Mouse (Mus musculus) forebrain, postnatal 0 days (tissue): Measurements from ENCODE around the gene Snrpc. TPM values are rescaled to one million over a fixed set of nuclear protein-coding genes. Genes with fewer than 3 reads are reported as not detected.

Experiments used
- ATAC-seq: fragments of 200-750 bp; cut with Nextera tagmentation; 2 replicates; pipeline ENCODE4 v1.8.0; 2017; ENCODE audit warnings: mild to moderate bottlenecking, moderate library complexity
- DNase-seq: peaks from one replicate; pipeline ENCODE4 v3.0.0-alpha.2; 2015
- H3K27ac ChIP-seq: fragments of 300-500 bp; sonication (generic); 2 replicates; pipeline ENCODE4 v1.5.1; 2014; ENCODE audit warnings: low read depth, mild to moderate bottlenecking, antibody characterized with exemption, low read length, moderate library complexity, mixed read lengths
- H3K27me3 ChIP-seq: fragments of 300-500 bp; sonication (generic); 2 replicates; pipeline ENCODE4 v1.6.1; 2014; ENCODE audit warnings: mild to moderate bottlenecking, low read length, mixed read lengths; ENCODE audit not compliant: insufficient read depth
- H3K36me3 ChIP-seq: fragments of 300-500 bp; sonication (generic); 2 replicates; pipeline ENCODE4 v1.6.1; 2014; ENCODE audit warnings: mild to moderate bottlenecking, moderate library complexity; ENCODE audit not compliant: insufficient read depth
- H3K4me1 ChIP-seq: fragments of 300-500 bp; sonication (generic); 2 replicates; pipeline ENCODE4 v1.6.1; 2014; ENCODE audit warnings: antibody characterized with exemption; ENCODE audit not compliant: insufficient read depth
- H3K4me2 ChIP-seq: fragments of 300-500 bp; sonication (generic); 2 replicates; pipeline ENCODE4 v1.6.1; 2014; ENCODE audit warnings: low read depth, mild to moderate bottlenecking, moderate library complexity
- H3K4me3 ChIP-seq: fragments of 300-500 bp; sonication (generic); 2 replicates; pipeline ENCODE4 v1.5.1; 2014; ENCODE audit warnings: low read depth, low read length, mixed read lengths
- H3K9ac ChIP-seq: fragments of 300-500 bp; sonication (generic); 2 replicates; pipeline ENCODE4 v1.6.1; 2014; ENCODE audit warnings: mild to moderate bottlenecking
- H3K9me3 ChIP-seq: fragments of 300-500 bp; sonication (generic); 2 replicates; pipeline ENCODE4 v1.6.1; 2016; ENCODE audit warnings: low read length
- CTCF ChIP-seq: sonication (generic); IDR thresholded peaks from 2 replicates; pipeline ENCODE4 v1.5.1; 2016; ENCODE audit warnings: antibody characterized with exemption, control low read depth, low read depth
- WGBS: fragments of 180-500 bp; shearing (Covaris S2); extraction: QIAGEN DNeasy Blood & Tissue Kit; methylation state at CpG from one replicate; pipeline ENCODE4 v1.1.7; 2014; 5-methylcytosine and 5-hydroxymethylcytosine counted together
- polyA plus RNA-seq: library from polyadenylated mRNA; unstranded; fragments of >200 nt; fragmentation: Nextera tagmentation; extraction: Ambion mirVana; gene quantifications from 2 replicates; pipeline ENCODE4 v1.2.1, GENCODE M21; 2015
- total RNA-seq: library from RNA; depleted of rRNA; stranded (reverse); fragments of >200 nt; gene quantifications from 2 replicates; pipeline ENCODE4 v1.2.3, GENCODE M21; 2014

Gene Snrpc
- total and polyA plus RNA-seq, 2 experiments from 2014 or later, result 137 to 259 TPM

- Histone ChIP-seq H3K9ac (no peak overlapping the region), H3K27me3 (no peaks in the 10 kb centered on the region; the same call in 1 of the 2 replicates), H3K9me3 (no peaks in the 10 kb centered on the region), H3K4me2 (no peak overlapping the region), H3K4me3 (no peak overlapping the region), H3K36me3 (no peaks in the 10 kb centered on the region), H3K27ac (no peak overlapping the region), H3K4me1 (peaks cover 7% of the 10 kb centered on the region; the same call in 1 of the 2 replicates)
- WGBS, result 48% methylated on average over 3 of the region's 3 CpGs
- no peak for DNase-seq
- ATAC-seq, result no peak
- no peak for TF ChIP-seq CTCF
Observed at GRCm38 (mm10) chr17:27825539-27825938, 12.4 kb upstream of the Snrpc start.

DNA sequence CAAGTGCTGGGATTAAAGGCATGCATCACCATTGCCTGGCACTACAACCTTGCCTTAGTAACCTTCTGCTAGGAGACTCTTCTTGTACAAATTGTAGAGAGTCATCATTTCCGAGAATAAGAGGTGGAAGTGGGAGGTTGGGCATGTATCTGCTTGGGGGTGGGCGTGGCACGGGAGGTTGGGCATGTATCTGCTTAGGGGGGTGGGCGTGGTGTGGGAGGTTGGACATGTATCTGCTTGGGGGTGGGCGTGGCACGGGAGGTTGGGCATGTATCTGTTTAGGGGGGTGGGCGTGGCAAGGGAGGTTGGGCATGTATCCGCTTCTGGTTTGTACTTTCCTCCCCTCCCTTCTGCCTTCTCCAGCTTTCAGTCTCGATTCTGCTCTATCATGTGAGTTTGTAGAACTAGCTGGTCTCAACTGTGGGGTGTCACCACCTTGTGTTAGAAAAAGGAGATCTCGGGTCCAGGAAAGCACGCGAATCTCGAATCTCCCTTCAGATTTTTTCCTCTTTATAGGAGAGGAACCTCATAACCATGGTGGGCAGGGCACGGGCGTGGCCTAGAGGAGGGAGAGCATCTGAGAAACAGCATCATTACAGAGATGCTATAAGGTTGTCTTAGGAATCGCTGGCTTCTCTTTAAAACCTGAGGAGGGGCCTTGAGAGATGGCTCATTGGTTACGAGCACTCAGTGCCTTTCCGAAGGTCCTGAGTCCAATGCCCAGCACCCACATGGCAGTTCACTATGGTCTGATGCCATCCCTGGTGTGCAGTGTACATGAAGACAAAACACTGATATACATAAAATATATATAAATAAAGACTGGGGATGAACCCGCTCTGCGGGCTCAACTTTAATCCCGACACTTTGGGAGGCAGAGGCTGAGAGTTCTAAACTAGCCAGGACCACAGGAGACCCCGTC is 11.7 kb upstream of the Snrpc start:
- ATAC-seq, result peak; percentile 67

GRCm38 (mm10) chr17:27826908-27827383 is 11.0 kb upstream of the Snrpc start:
- H3K27ac ChIP-seq, result no peak overlapping the region
- TF ChIP-seq CTCF, result no peak
- no peaks in the 10 kb centered on the region; the same call in 1 of the 2 replicates for H3K27me3 ChIP-seq
- no peak overlapping the region for H3K9ac ChIP-seq
- peak overlapping the region; percentile 10; the same call in 1 of the 2 replicates for H3K4me3 ChIP-seq
- ATAC-seq (no peak), DNase-seq (no peak)
- H3K36me3 ChIP-seq, result no peaks in the 10 kb centered on the region
- no peaks in the 10 kb centered on the region for H3K4me1 ChIP-seq
- 4% methylated on average over 8 of the region's 9 CpGs for WGBS
- H3K9me3 ChIP-seq, result no peaks in the 10 kb centered on the region
- H3K4me2 ChIP-seq, result peak overlapping the region; percentile 33

More for the DNA sequence above, 11.7 kb upstream of the Snrpc start:
- DNase-seq, result peak; percentile 47
- no peaks in the 10 kb centered on the region; the same call in 1 of the 2 replicates for H3K27me3 ChIP-seq
- peak; percentile 19; the same call in 1 of the 2 replicates for TF ChIP-seq CTCF
- H3K9me3 ChIP-seq, result no peaks in the 10 kb centered on the region
- WGBS, result 4% methylated on average over 22 of the region's 22 CpGs
- H3K9ac ChIP-seq, result no peak overlapping the region
- no peaks in the 10 kb centered on the region for H3K36me3 ChIP-seq
- H3K4me3 ChIP-seq, result peak overlapping the region; percentile 10
- H3K27ac ChIP-seq, result no peak overlapping the region
- peak overlapping the region; percentile 33 for H3K4me2 ChIP-seq
- peaks cover 4% of the 10 kb centered on the region; the same call in 1 of the 2 replicates for H3K4me1 ChIP-seq

DNA sequence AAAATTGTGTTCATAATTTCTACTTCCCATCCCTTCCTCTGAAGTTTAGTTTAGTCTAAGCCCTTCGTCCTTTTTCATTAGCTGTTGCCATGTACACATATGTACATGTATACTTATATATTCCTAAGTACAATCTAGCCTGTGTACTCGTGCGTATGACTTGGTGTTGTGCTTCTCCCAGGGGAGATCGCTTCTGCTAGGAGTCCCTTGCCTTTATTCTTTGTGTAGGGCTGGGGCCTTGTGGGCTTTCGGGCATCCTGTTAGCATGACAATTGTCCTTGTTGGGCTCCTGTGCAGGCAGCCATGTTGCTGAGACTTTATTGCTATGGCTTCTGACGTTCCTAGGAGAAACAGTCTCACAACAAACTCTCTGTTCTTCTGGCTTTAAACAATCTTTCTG is 10.4 kb upstream of the Snrpc start:
- no peak for DNase-seq
- Histone ChIP-seq H3K27me3 (no peaks in the 10 kb centered on the region; the same call in 1 of the 2 replicates), H3K4me3 (no peak overlapping the region), H3K36me3 (no peaks in the 10 kb centered on the region), H3K4me2 (no peak overlapping the region), H3K27ac (no peak overlapping the region), H3K9me3 (no peaks in the 10 kb centered on the region), H3K9ac (no peak overlapping the region), H3K4me1 (no peaks in the 10 kb centered on the region)
- TF ChIP-seq CTCF, result no peak
- ATAC-seq, result no peak
- WGBS, result 19% methylated on average over 6 of the region's 6 CpGs

GRCm38 (mm10) chr17:27830411-27830810 is 7.5 kb upstream of the Snrpc start:
- no peak overlapping the region for H3K27ac ChIP-seq
- peaks cover 4% of the 10 kb centered on the region for H3K27me3 ChIP-seq
- DNase-seq, result no peak
- no peaks in the 10 kb centered on the region for H3K9me3 ChIP-seq
- H3K9ac ChIP-seq, result no peak overlapping the region
- ATAC-seq, result no peak
- peak; percentile 15; the same call in 1 of the 2 replicates for TF ChIP-seq CTCF
- no peak overlapping the region for H3K4me3 ChIP-seq
- no peaks in the 10 kb centered on the region for H3K36me3 ChIP-seq
- 58% methylated on average over 7 of the region's 7 CpGs for WGBS
- H3K4me2 ChIP-seq, result no peak overlapping the region
- no peaks in the 10 kb centered on the region for H3K4me1 ChIP-seq

- peak overlapping the region; percentile 67 for H3K4me2 ChIP-seq
- peak; percentile 97 for DNase-seq
- H3K27ac ChIP-seq, result peak overlapping the region; percentile 46; the same call in 1 of the 2 replicates
- H3K4me3 ChIP-seq, result peak overlapping the region; percentile 65
- ATAC-seq, result peak; percentile 100
- H3K36me3 ChIP-seq, result peaks cover 23% of the 10 kb centered on the region
- TF ChIP-seq CTCF, result no peak; the same call in 1 of the 2 replicates
- peaks cover 3% of the 10 kb centered on the region; the same call in 1 of the 2 replicates for H3K4me1 ChIP-seq
- H3K9me3 ChIP-seq, result no peaks in the 10 kb centered on the region
- 3% methylated on average over 35 of the region's 35 CpGs for WGBS
- H3K9ac ChIP-seq, result peak overlapping the region; percentile 65
- H3K27me3 ChIP-seq, result no peaks in the 10 kb centered on the region
Observed at GRCm38 (mm10) chr17:27839469-27840252, 1.7 kb downstream of the Snrpc start.
